Mouse (Mus musculus) bone marrow macrophage, adult 2 months (primary cell): ENCODE data around the gene Irs1. TPM values are rescaled to one million over a fixed set of nuclear protein-coding genes. Genes with fewer than 3 reads are reported as not detected.

ENCODE experiments used
- H3K27ac ChIP-seq: 2 replicates; pipeline ENCODE4 v1.5.1; 2012; ENCODE audit warnings: low read depth, low read length; ENCODE audit not compliant: insufficient read depth
- H3K4me1 ChIP-seq: 2 replicates; pipeline ENCODE4 v1.6.1; 2012; ENCODE audit warnings: low read length; ENCODE audit not compliant: control insufficient read depth, insufficient read depth
- H3K4me3 ChIP-seq: 2 replicates; pipeline ENCODE4 v1.5.1; 2012; ENCODE audit warnings: mild to moderate bottlenecking, low read length, moderate library complexity; ENCODE audit not compliant: insufficient read depth
- CTCF ChIP-seq: IDR thresholded peaks from 2 replicates; pipeline ENCODE4 v1.5.1; 2012; ENCODE audit warnings: low read depth, mild to moderate bottlenecking, low read length, moderate library complexity
- POLR2A ChIP-seq: IDR thresholded peaks from 2 replicates; pipeline ENCODE4 v1.6.1; 2012; ENCODE audit warnings: mild to moderate bottlenecking, low read depth, low read length, borderline replicate concordance
- polyA plus RNA-seq: library from polyadenylated mRNA; stranded (reverse); fragments of >200 nt; gene quantifications from 2 replicates; pipeline ENCODE4 v1.2.4, GENCODE M21; 2012; ENCODE audit not compliant: missing spikeins, insufficient read depth, insufficient read length

The Irs1 gene
- polyA plus RNA-seq, result 0.12 and 0.16 TPM in 2 replicates

DNA sequence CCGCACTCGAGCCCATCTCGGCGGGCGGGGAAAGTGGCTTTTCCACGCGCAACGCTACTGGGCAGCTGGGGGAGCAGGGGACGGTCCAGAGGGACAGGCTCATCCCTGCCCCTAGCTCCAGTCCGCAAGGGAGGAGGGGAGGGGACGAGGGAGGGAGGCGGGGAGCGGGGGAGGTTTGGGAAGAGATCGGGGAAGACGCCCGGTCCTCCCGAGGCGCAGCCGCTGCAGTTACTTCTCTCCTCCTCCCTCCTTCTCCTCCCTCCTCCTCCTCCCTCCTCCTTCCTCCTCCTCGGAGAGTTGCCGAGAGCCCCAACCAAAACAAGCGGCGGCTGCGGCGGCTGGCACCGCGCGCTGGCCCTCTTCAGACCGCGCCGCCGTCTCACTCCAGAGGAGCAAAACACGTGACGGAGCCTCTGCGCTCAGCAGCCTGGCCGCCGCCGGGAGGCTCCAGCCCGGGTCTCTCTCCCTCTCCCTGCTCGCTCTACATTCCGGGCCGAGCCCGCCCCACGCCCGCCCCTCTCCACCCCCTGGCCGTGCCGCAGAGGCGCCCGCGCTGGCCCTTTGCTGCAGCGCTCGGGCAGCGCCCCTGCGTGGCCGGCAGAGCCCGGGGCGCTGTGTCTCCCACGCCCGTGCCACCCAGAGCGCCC lies at the start of gene Irs1:
Gene Irs1, minus strand, starts transcription at position 266 of the 647 bp plus-strand sequence.
- Histone ChIP-seq H3K27ac (no peak within 1 kb of the TSS), H3K4me3 (peak within 1 kb of the TSS; percentile 61), H3K4me1 (no peaks in the 10 kb centered on the region)
- no peak for TF ChIP-seq POLR2A
- peak; percentile 23; the same call in 1 of the 2 replicates for TF ChIP-seq CTCF

- no peak for TF ChIP-seq CTCF
- TF ChIP-seq POLR2A, result no peak
- no peak overlapping the region for H3K27ac ChIP-seq
- no peak overlapping the region for H3K4me3 ChIP-seq
- no peaks in the 10 kb centered on the region for H3K4me1 ChIP-seq
Observed at GRCm38 (mm10) chr1:82334506-82334905, 43.3 kb upstream of the Irs1 start.

GRCm38 (mm10) chr1:82329954-82330247 lies 38.7 kb upstream of the Irs1 start:
- TF ChIP-seq CTCF, result no peak
- no peak for TF ChIP-seq POLR2A
- no peak overlapping the region for H3K4me3 ChIP-seq
- H3K4me1 ChIP-seq, result no peaks in the 10 kb centered on the region
- H3K27ac ChIP-seq, result no peak overlapping the region

- Histone ChIP-seq H3K4me1 (no peaks in the 10 kb centered on the region), H3K27ac (no peak overlapping the region), H3K4me3 (no peak overlapping the region)
- TF ChIP-seq CTCF, result no peak
- TF ChIP-seq POLR2A, result no peak
Observed at GRCm38 (mm10) chr1:82329237-82329953, 38.2 kb upstream of the Irs1 start.

- Histone ChIP-seq H3K4me3 (no peak overlapping the region), H3K4me1 (no peaks in the 10 kb centered on the region), H3K27ac (no peak overlapping the region)
- no peak for TF ChIP-seq CTCF
- TF ChIP-seq POLR2A, result no peak
Observed at GRCm38 (mm10) chr1:82328033-82328775, 37.0 kb upstream of the Irs1 start.

DNA sequence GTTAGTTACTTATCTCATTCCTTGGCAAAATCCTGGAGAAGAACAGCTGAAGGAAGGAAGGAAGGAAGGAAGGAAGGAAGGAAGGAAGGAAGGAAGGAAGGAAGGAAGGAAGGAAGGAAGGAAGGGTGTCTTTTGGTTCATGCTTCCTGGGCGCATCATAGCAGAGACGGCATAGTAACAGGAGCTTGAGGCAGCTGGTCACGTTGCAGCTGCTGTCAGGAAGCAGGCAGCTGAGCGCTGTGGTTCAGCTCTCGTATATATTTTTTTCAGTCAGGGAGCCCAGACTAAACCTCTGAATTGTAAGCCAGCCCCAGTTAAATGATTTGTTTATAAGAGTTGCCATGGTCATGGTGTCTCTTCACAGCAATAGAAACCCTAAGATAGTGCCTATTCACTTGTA lies 34.9 kb upstream of the Irs1 start:
- H3K27ac ChIP-seq, result no peak overlapping the region
- H3K4me3 ChIP-seq, result no peak overlapping the region
- peaks cover 3% of the 10 kb centered on the region; the same call in 1 of the 2 replicates for H3K4me1 ChIP-seq
- TF ChIP-seq CTCF, result no peak
- TF ChIP-seq POLR2A, result no peak

- Histone ChIP-seq H3K4me1 (peaks cover 8% of the 10 kb centered on the region), H3K4me3 (no peak overlapping the region), H3K27ac (no peak overlapping the region)
- TF ChIP-seq POLR2A (no peak), CTCF (no peak)
Observed at GRCm38 (mm10) chr1:82324131-82324785, 33.0 kb upstream of the Irs1 start.

DNA sequence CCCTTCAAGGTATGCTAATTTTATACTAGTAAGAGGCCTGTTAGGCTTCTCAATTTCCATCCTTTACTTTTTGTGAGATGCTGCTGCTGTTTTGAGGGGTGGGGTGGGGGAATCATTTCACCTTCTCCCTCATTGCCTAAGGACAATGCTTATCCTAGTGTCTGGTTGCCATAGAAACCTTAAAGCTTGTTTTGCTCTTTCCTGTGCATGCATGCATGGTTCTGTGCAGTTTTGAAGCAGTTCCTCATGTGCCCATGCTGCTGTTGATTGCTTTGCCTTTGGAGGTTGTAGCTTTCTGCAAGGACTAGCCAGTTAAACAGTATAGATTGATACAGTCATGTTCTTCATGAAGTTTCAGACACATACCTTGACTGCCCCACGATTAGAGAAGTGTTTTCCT lies 30.2 kb upstream of the Irs1 start:
- Histone ChIP-seq H3K27ac (no peak overlapping the region), H3K4me1 (peaks cover 18% of the 10 kb centered on the region), H3K4me3 (no peak overlapping the region)
- TF ChIP-seq CTCF (no peak), POLR2A (no peak)

GRCm38 (mm10) chr1:82320864-82321263 lies 29.6 kb upstream of the Irs1 start:
- no peak overlapping the region for H3K4me3 ChIP-seq
- TF ChIP-seq CTCF (no peak), POLR2A (no peak)
- no peak overlapping the region for H3K27ac ChIP-seq
- H3K4me1 ChIP-seq, result peaks cover 18% of the 10 kb centered on the region
